Mouse (Mus musculus): ENCODE measurements around the gene Aff1.

Gene Aff1

GRCm38 (mm10) chr5:103836148-103836784 lies 144.1 kb downstream of the Aff1 start:
- DNase-seq (ENCODE audit: low read depth, low spot score) = no peak

GRCm38 (mm10) chr5:103838550-103839264 lies 146.5 kb downstream of the Aff1 start:
- no peak for DNase-seq (ENCODE audit: low read depth, low spot score)

- DNase-seq (ENCODE audit: low read depth, low spot score) = no peak
These were observed 147.1 kb downstream of the Aff1 start for GRCm38 (mm10) chr5:103839265-103839626.

- DNase-seq (ENCODE audit: low read depth, low spot score) = peak; percentile 9
These were observed 151.8 kb downstream of the Aff1 start for GRCm38 (mm10) chr5:103843938-103844337.

GRCm38 (mm10) chr5:103845418-103846153 lies 153.4 kb downstream of the Aff1 start:
- DNase-seq (ENCODE audit: low read depth, low spot score) = peak; percentile 19

- no peak for DNase-seq (ENCODE audit: low read depth, low spot score)
These were observed 154.0 kb downstream of the Aff1 start for GRCm38 (mm10) chr5:103846154-103846551.

- DNase-seq (ENCODE audit: low read depth, low spot score) = no peak
These were observed 154.4 kb downstream of the Aff1 start for GRCm38 (mm10) chr5:103846609-103847008.

- DNase-seq (ENCODE audit: low read depth, low spot score) = no peak
These were observed 156.4 kb downstream of the Aff1 start for GRCm38 (mm10) chr5:103848546-103848945.

- no peak for DNase-seq (ENCODE audit: low read depth, low spot score)
These were observed 160.8 kb downstream of the Aff1 start for GRCm38 (mm10) chr5:103852756-103853549.

- no peak for DNase-seq (ENCODE audit: low read depth, low spot score)
These were observed 162.1 kb downstream of the Aff1 start for GRCm38 (mm10) chr5:103854041-103854806.

GRCm38 (mm10) chr5:103854807-103855194 lies 162.6 kb downstream of the Aff1 start:
- DNase-seq (ENCODE audit: low read depth, low spot score) = no peak

- no peak for DNase-seq (ENCODE audit: low read depth, low spot score)
These were observed 163.5 kb downstream of the Aff1 start for GRCm38 (mm10) chr5:103855483-103856211.

- peak; percentile 31 for DNase-seq (ENCODE audit: low read depth, low spot score)
These were observed 164.3 kb downstream of the Aff1 start for GRCm38 (mm10) chr5:103856286-103857009.

- DNase-seq (ENCODE audit: low read depth, low spot score) = no peak
These were observed 165.0 kb downstream of the Aff1 start for GRCm38 (mm10) chr5:103857151-103857550.

GRCm38 (mm10) chr5:103860622-103861021 lies 168.4 kb downstream of the Aff1 start:
- DNase-seq (ENCODE audit: low read depth, low spot score) = no peak

- no peak for DNase-seq (ENCODE audit: low read depth, low spot score)
These were observed 171.6 kb downstream of the Aff1 start for GRCm38 (mm10) chr5:103863759-103864158.

GRCm38 (mm10) chr5:103889766-103890165 lies 197.6 kb downstream of the Aff1 start:
- DNase-seq (ENCODE audit: low read depth, low spot score) = no peak

- no peak for DNase-seq (ENCODE audit: low read depth, low spot score)
These were observed 206.1 kb downstream of the Aff1 start for GRCm38 (mm10) chr5:103898310-103898709.
